Mouse (Mus musculus): ENCODE data around the gene Abcg3.
"Not testable (repeated sequence)": the region's sequence is repeated elsewhere in the genome, so short reads cannot be mapped to it uniquely, and the experiment has no call there.

- TF ChIP-seq GATA1, TAL1 (IDR thresholded peaks at IDR 0.05; ENCODE audit: low read length): not testable (repeated sequence)
Observed at GRCm38 (mm10) chr5:104906556-104906955, 76.0 kb downstream of the Abcg3 start.

Data from erythroblast, embryonic 14.5 days (primary cell).